Mouse (Mus musculus) embryonic fibroblast, embryonic 13.5 days (primary cell): ENCODE results near the gene Gab1.

Experiments used
- CTCF ChIP-seq: IDR thresholded peaks from 2 replicates; pipeline ENCODE4 v1.5.1; 2011; ENCODE audit warnings: mild to moderate bottlenecking, control low read depth, low read length, moderate library complexity, borderline replicate concordance; ENCODE audit not compliant: insufficient read depth
- POLR2A ChIP-seq: IDR thresholded peaks from 2 replicates; pipeline ENCODE4 v1.6.1; 2011; ENCODE audit warnings: low read depth, mild to moderate bottlenecking, control low read depth, low read length, moderate library complexity

GRCm38 (mm10) chr8:80868801-80869323 is 11.5 kb downstream of the Gab1 start:
- no peak for TF ChIP-seq POLR2A
- no peak for TF ChIP-seq CTCF
